Mouse (Mus musculus) layer of hippocampus, postnatal 25 days (tissue): Measurements from ENCODE around the gene Ermap. TPM values are rescaled to one million over a fixed set of nuclear protein-coding genes. Genes with fewer than 3 reads are reported as not detected.

Experiments used
- DNase-seq, 2 experiments: peaks; one replicate each; pipeline ENCODE4 v3.0.0; 2022; ENCODE audit warnings: mixed read lengths in 2 of 2, low spot score in 1 of 2; ENCODE audit errors: extremely low spot score in 1 of 2
- microRNA-seq, 2 experiments: library from miRNA; unstranded; fragments of <30 nt; microRNA quantifications; one replicate each; pipeline ENCODE4 v1.2.0; 2021
- total RNA-seq, 2 experiments: library from RNA; stranded (reverse); gene quantifications; 2 replicates each; pipeline ENCODE4 v1.2.3; 2021

Gene Ermap
- total RNA-seq, 2 experiments from 2014 or later = 0.31 to 0.47 TPM

- DNase-seq = peak in 1 of 2 experiments; percentile 22
Measured at GRCm38 (mm10) chr4:119140126-119140525, 49.7 kb downstream of the Ermap start.

- DNase-seq = no peak
Measured at GRCm38 (mm10) chr4:119138776-119139175, 51.0 kb downstream of the Ermap start.

GRCm38 (mm10) chr4:119138171-119138570, 51.6 kb downstream of the Ermap start:
- DNase-seq = peak; percentile 24 to 51

- no peak for DNase-seq
Measured at GRCm38 (mm10) chr4:119137313-119137712, 52.5 kb downstream of the Ermap start.

- DNase-seq = no peak
Measured at GRCm38 (mm10) chr4:119133860-119134259, 56.0 kb downstream of the Ermap start.

- no peak for DNase-seq
Measured at GRCm38 (mm10) chr4:119133306-119133705, 56.5 kb downstream of the Ermap start.

GRCm38 (mm10) chr4:119131189-119131910, 58.5 kb downstream of the Ermap start:
- DNase-seq = no peak

GRCm38 (mm10) chr4:119129096-119129495, 60.7 kb downstream of the Ermap start:
- no peak for DNase-seq

GRCm38 (mm10) chr4:119128547-119128946, 61.3 kb downstream of the Ermap start:
- no peak for DNase-seq

GRCm38 (mm10) chr4:119127229-119127628, 62.6 kb downstream of the Ermap start:
- no peak for DNase-seq

- DNase-seq = no peak
Measured at GRCm38 (mm10) chr4:119125577-119126270, 64.1 kb downstream of the Ermap start.

Small RNA genes within 50 kb of the gene (microRNA-seq; reads per million reads assigned to microRNA genes)
- 0 reads per million in 2 experiments for gene Mir1957a

Other genes starting within 250 kb of the Ermap start
- gene Lao1, start 228.4 kb downstream of the Ermap start, total RNA-seq = 1 to 10 TPM in 1 of 2 experiments, under 1 TPM in 1; 0.96 to 1.1 TPM
- 10 to 100 TPM; 70.9 to 98.4 TPM for gene Slc2a1, start 81.3 kb downstream of the Ermap start, total RNA-seq
- gene Zfp691, start 15.8 kb downstream of the Ermap start, total RNA-seq = 1 to 10 TPM; 6.0 to 8.3 TPM
- 10 to 100 TPM; 17.3 to 20.1 TPM for gene Svbp, start 5.3 kb upstream of the Ermap start, total RNA-seq
- under 1 TPM in 1 of 2 experiments, not detected in 1; 0.34 TPM for gene Tmem269, start 28.2 kb upstream of the Ermap start, total RNA-seq
- 10 to 100 TPM; 32.4 to 36.7 TPM for gene AU022252, start 42.7 kb upstream of the Ermap start, total RNA-seq
- gene P3h1, start 42.9 kb upstream of the Ermap start, total RNA-seq = 1 to 10 TPM; 7.5 to 7.7 TPM
- gene Cldn19, start 65.4 kb upstream of the Ermap start, total RNA-seq = under 1 TPM; 0.32 to 0.33 TPM
- 100 to 1,000 TPM; 287 to 320 TPM for gene Ybx1, start 104.6 kb upstream of the Ermap start, total RNA-seq
- gene Ppih, start 130.5 kb upstream of the Ermap start, total RNA-seq = 10 to 100 TPM; 19.1 to 20.2 TPM
- gene Ccdc30, start 225.5 kb upstream of the Ermap start, total RNA-seq = 10 to 100 TPM; 19.8 to 26.1 TPM
- 1 to 10 TPM; 5.7 to 5.8 TPM for gene Ppcs, start 232.4 kb upstream of the Ermap start, total RNA-seq
- under 1 TPM; 0.49 to 0.61 TPM for gene Zmynd12, start 232.8 kb upstream of the Ermap start, total RNA-seq